Mouse (Mus musculus) forebrain, postnatal 0 days (tissue): ENCODE measurements around the gene Cdkn1a. TPM values are rescaled to one million over a fixed set of nuclear protein-coding genes. Genes with fewer than 3 reads are reported as not detected.

Source experiments
- ATAC-seq: fragments of 200-750 bp; cut with Nextera tagmentation; 2 replicates; pipeline ENCODE4 v1.8.0; 2017; ENCODE audit warnings: mild to moderate bottlenecking, moderate library complexity
- DNase-seq: peaks from one replicate; pipeline ENCODE4 v3.0.0-alpha.2; 2015
- H3K27ac ChIP-seq: fragments of 300-500 bp; sonication (generic); 2 replicates; pipeline ENCODE4 v1.5.1; 2014; ENCODE audit warnings: low read depth, mild to moderate bottlenecking, antibody characterized with exemption, low read length, moderate library complexity, mixed read lengths
- H3K27me3 ChIP-seq: fragments of 300-500 bp; sonication (generic); 2 replicates; pipeline ENCODE4 v1.6.1; 2014; ENCODE audit warnings: mild to moderate bottlenecking, low read length, mixed read lengths; ENCODE audit not compliant: insufficient read depth
- H3K36me3 ChIP-seq: fragments of 300-500 bp; sonication (generic); 2 replicates; pipeline ENCODE4 v1.6.1; 2014; ENCODE audit warnings: mild to moderate bottlenecking, moderate library complexity; ENCODE audit not compliant: insufficient read depth
- H3K4me1 ChIP-seq: fragments of 300-500 bp; sonication (generic); 2 replicates; pipeline ENCODE4 v1.6.1; 2014; ENCODE audit warnings: antibody characterized with exemption; ENCODE audit not compliant: insufficient read depth
- H3K4me2 ChIP-seq: fragments of 300-500 bp; sonication (generic); 2 replicates; pipeline ENCODE4 v1.6.1; 2014; ENCODE audit warnings: low read depth, mild to moderate bottlenecking, moderate library complexity
- H3K4me3 ChIP-seq: fragments of 300-500 bp; sonication (generic); 2 replicates; pipeline ENCODE4 v1.5.1; 2014; ENCODE audit warnings: low read depth, low read length, mixed read lengths
- H3K9ac ChIP-seq: fragments of 300-500 bp; sonication (generic); 2 replicates; pipeline ENCODE4 v1.6.1; 2014; ENCODE audit warnings: mild to moderate bottlenecking
- H3K9me3 ChIP-seq: fragments of 300-500 bp; sonication (generic); 2 replicates; pipeline ENCODE4 v1.6.1; 2016; ENCODE audit warnings: low read length
- CTCF ChIP-seq: sonication (generic); IDR thresholded peaks from 2 replicates; pipeline ENCODE4 v1.5.1; 2016; ENCODE audit warnings: antibody characterized with exemption, control low read depth, low read depth
- WGBS: fragments of 180-500 bp; shearing (Covaris S2); extraction: QIAGEN DNeasy Blood & Tissue Kit; methylation state at CpG from one replicate; pipeline ENCODE4 v1.1.7; 2014; 5-methylcytosine and 5-hydroxymethylcytosine counted together
- polyA plus RNA-seq: library from polyadenylated mRNA; unstranded; fragments of >200 nt; fragmentation: Nextera tagmentation; extraction: Ambion mirVana; gene quantifications from 2 replicates; pipeline ENCODE4 v1.2.1, GENCODE M21; 2015
- total RNA-seq: library from RNA; depleted of rRNA; stranded (reverse); fragments of >200 nt; gene quantifications from 2 replicates; pipeline ENCODE4 v1.2.3, GENCODE M21; 2014

Cdkn1a gene
- total and polyA plus RNA-seq, 2 experiments from 2014 or later, result 20.0 to 121 TPM

DNA sequence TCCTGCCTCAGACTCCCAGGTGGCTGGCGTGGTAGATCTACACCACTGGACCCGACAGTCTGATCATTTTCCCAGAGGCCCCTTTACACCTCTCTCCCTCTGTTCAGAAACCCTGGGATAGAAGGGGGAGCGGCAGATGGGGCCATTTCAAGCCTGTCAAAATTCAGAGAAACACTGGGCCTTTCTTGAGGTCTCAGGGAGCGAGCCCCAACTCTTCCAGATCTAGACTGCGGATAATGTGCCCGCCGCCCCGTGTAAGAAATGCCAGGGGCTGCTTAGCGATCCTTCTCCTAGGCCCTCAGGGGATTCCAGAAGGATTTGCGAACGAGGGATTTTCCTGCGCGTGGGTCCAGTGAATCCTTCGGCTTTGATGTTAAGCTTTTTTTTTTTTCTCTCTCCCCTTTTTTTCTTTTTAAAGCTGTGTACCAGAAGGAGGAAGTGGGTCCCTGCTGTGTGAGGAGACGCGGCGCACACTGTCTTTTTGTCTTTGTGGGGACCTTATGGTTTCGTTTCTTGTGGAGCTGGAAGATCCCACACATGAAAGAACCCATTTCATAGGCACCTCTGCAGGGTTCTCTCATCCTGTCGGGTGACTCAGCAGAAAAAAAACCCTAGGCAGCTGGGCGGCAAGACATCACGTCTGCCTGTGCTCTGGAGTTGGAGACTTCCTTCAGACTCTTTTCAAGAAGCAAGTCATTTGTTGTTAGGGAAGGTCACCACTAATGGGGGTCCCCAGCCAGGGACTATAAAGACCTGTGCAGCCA, 9.0 kb upstream of the Cdkn1a start:
- 8% methylated on average over 21 of the region's 21 CpGs for WGBS
- H3K9ac ChIP-seq, result 0 out of 2 replicates have a peak overlapping the region, but pooled peaks have one; percentile 11

DNA sequence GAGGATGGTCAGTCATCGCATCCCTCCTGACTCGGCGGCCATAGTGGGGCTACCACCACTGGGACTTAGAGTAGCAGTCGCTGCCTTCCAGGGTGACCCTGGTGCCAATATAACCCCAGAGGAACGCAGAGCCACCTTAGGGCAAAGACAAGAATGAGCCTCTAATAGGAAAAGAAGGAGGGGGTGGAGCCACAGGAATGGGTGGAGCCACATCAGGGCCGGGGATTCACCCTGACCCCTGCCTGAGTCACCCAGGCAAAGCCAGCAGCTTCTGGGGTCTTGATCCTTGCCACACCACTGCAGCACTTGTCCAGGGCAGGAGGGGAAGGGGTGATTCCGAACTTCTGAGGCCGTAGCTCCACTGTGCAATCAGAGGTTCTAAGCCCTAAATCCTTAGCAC, 7.2 kb upstream of the Cdkn1a start:
- no peak overlapping the region for H3K9ac ChIP-seq
- TF ChIP-seq CTCF, result no peak
- H3K27me3 ChIP-seq, result no peaks in the 10 kb centered on the region
- no peaks in the 10 kb centered on the region for H3K36me3 ChIP-seq
- peaks cover 4% of the 10 kb centered on the region; the same call in 1 of the 2 replicates for H3K4me1 ChIP-seq
- DNase-seq (no peak), ATAC-seq (no peak)
- no peak overlapping the region for H3K4me2 ChIP-seq
- 94% methylated on average over 8 of the region's 8 CpGs for WGBS
- no peak overlapping the region for H3K27ac ChIP-seq
- no peak overlapping the region for H3K4me3 ChIP-seq
- H3K9me3 ChIP-seq, result no peaks in the 10 kb centered on the region

More for the DNA sequence above, 9.0 kb upstream of the Cdkn1a start:
- no peaks in the 10 kb centered on the region for H3K27me3 ChIP-seq
- H3K9me3 ChIP-seq, result no peaks in the 10 kb centered on the region
- ATAC-seq (peak; percentile 20; the same call in 1 of the 2 replicates), DNase-seq (peak; percentile 35)
- peaks cover 4% of the 10 kb centered on the region; the same call in 1 of the 2 replicates for H3K4me1 ChIP-seq
- peak overlapping the region; percentile 17; the same call in 1 of the 2 replicates for H3K27ac ChIP-seq
- H3K36me3 ChIP-seq, result no peaks in the 10 kb centered on the region
- no peak for TF ChIP-seq CTCF
- peak overlapping the region; percentile 8 for H3K4me2 ChIP-seq
- no peak overlapping the region for H3K4me3 ChIP-seq

DNA sequence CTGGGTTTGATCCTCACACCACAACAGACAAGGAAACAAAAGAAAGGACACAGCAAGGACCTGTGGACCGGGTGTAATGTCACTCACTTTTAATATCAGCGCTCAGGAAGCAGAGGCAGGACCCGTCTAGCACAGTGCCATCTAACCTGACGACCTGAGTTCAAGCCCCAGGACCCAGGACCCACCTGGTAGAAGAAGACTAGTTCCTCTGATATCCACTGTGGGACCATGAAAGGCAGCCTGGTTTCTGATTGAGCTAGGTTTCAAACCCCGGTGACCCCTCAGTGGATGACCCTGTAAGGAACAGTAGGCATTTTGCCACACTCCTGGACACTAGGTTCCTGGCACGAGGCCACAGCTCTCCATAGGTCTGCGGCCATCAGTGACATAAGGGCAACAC, 6.1 kb upstream of the Cdkn1a start:
- whole genome bisulfite sequencing, result 91% methylated on average over 7 of the region's 7 CpGs
- H3K9ac ChIP-seq, result no peak overlapping the region
- no peak for ATAC-seq
- H3K27me3 ChIP-seq, result no peaks in the 10 kb centered on the region
- TF ChIP-seq CTCF, result no peak
- H3K9me3 ChIP-seq, result no peaks in the 10 kb centered on the region
- no peak overlapping the region for H3K4me3 ChIP-seq
- no peak overlapping the region for H3K4me2 ChIP-seq
- H3K36me3 ChIP-seq, result no peaks in the 10 kb centered on the region
- H3K4me1 ChIP-seq, result peaks cover 4% of the 10 kb centered on the region; the same call in 1 of the 2 replicates
- no peak overlapping the region for H3K27ac ChIP-seq
- no peak for DNase-seq

DNA sequence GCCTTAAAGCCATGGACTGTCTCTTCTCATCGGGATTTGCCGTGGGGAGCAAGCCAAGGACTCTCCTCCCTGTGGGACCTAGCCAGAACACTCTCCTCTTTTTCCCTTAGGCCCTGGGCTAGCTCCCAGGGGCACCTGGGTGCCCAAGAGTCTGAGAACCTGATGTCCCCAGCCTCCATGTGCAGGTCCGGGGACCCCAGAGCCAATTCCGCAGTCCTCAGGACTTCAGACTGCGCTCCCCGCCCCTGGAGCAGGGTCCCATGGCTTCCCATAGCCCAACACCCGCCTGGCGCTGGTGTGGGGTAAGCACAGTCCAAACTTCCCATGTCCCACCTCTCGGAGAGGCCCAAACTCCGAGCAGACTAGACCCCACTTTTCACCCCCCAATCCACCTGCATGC, 5.5 kb upstream of the Cdkn1a start:
- Histone ChIP-seq H3K27me3 (no peaks in the 10 kb centered on the region), H3K9ac (no peak overlapping the region), H3K36me3 (no peaks in the 10 kb centered on the region), H3K27ac (no peak overlapping the region), H3K4me1 (peaks cover 4% of the 10 kb centered on the region; the same call in 1 of the 2 replicates), H3K4me2 (no peak overlapping the region), H3K9me3 (no peaks in the 10 kb centered on the region), H3K4me3 (no peak overlapping the region)
- DNase-seq, result no peak
- WGBS, result 78% methylated on average over 10 of the region's 10 CpGs
- TF ChIP-seq CTCF, result no peak
- ATAC-seq, result no peak

DNA sequence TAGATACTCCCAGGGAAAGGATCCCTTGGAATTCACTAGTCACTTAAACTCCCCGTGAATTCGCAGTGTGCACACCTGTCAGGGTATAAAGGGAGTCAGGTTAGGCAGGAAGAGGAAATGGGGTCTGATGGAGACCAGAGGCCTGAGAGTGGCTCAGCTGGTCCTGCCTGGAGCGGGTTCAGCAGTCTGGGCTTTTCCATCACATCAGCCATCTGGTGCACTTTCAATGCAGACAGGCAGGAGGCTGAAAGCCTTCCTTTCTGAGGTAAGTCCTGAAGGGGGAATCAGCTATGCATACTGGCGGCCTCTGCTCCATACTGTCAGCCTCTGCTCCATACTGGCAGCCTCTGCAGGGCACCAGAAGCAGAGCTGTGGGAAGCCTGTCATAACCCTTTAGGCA, 3.9 kb upstream of the Cdkn1a start:
- no peak overlapping the region for H3K9ac ChIP-seq
- H3K27me3 ChIP-seq, result no peaks in the 10 kb centered on the region
- no peak overlapping the region for H3K4me3 ChIP-seq
- no peak for ATAC-seq
- no peak overlapping the region for H3K4me2 ChIP-seq
- 73% methylated on average over 4 of the region's 4 CpGs for WGBS
- DNase-seq, result no peak
- no peaks in the 10 kb centered on the region for H3K36me3 ChIP-seq
- H3K27ac ChIP-seq, result no peak overlapping the region
- no peak for TF ChIP-seq CTCF
- no peaks in the 10 kb centered on the region for H3K9me3 ChIP-seq
- H3K4me1 ChIP-seq, result no peaks in the 10 kb centered on the region

DNA sequence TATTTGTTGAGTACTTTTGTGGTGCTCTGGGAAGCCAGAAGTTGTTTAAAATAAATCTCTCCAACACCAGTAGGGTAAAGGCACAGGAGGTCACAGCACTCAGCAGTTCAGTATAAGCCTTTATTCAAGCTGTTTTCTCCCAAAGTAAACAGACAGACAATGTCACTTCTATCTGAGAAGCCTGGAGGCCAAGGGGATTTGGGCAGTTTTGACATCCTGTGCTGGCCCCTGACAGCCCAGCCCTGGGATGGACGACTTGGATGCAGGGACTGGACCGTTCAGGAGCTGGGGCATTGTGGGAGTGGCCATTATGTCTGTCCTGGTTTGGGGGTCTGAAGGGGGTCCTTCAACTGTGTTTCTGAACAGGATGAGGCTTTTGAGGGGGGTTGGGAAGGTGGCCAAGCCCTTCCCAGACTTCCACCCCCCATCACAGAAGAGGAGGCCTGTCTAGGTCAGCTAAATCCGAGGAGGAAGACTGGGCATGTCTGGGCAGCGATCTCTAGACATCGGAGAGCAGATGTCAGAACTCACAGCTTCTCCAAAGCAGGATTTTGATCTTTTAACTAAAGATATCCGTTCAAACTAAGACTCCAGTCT, 670 bp downstream of the Cdkn1a start:
- no peak overlapping the region for H3K4me3 ChIP-seq
- TF ChIP-seq CTCF, result no peak
- H3K27me3 ChIP-seq, result no peaks in the 10 kb centered on the region
- H3K9ac ChIP-seq, result no peak overlapping the region
- no peaks in the 10 kb centered on the region for H3K36me3 ChIP-seq
- H3K27ac ChIP-seq, result no peak overlapping the region
- H3K4me1 ChIP-seq, result peaks cover 5% of the 10 kb centered on the region; the same call in 1 of the 2 replicates
- no peak for ATAC-seq
- no peak overlapping the region for H3K4me2 ChIP-seq
- no peaks in the 10 kb centered on the region for H3K9me3 ChIP-seq
- WGBS, result 50% methylated on average over 6 of the region's 6 CpGs
- DNase-seq, result no peak

DNA sequence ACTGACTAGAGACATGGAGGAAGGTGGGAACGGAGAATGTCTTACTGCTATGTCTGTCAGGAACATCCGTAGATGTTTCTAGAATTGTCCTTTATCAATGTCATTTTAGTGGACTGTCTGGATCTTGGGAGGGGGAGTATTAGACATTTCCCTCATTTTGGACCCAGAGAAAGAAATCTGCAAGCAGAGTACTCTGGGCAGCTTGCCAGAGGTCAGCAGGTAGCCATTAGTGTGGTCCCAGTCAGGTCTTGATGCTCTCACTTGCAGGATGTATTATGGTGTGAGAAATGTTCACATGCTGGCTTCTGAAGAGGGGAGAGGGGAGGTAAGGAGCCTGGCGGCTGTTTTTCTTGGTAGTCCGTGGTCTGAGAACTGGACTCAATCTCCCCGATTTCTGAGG, 1.7 kb downstream of the Cdkn1a start:
- Histone ChIP-seq H3K27me3 (no peaks in the 10 kb centered on the region), H3K4me3 (no peak overlapping the region), H3K4me1 (peaks cover 5% of the 10 kb centered on the region; the same call in 1 of the 2 replicates), H3K9ac (no peak overlapping the region), H3K27ac (no peak overlapping the region), H3K9me3 (no peaks in the 10 kb centered on the region), H3K36me3 (no peaks in the 10 kb centered on the region), H3K4me2 (no peak overlapping the region)
- ATAC-seq, result no peak
- no peak for TF ChIP-seq CTCF
- no peak for DNase-seq
- WGBS, result 53% methylated on average over 5 of the region's 5 CpGs
